Comparison of ENCODE assay signal across 8 mouse cellular contexts in the genomic region with DNA sequence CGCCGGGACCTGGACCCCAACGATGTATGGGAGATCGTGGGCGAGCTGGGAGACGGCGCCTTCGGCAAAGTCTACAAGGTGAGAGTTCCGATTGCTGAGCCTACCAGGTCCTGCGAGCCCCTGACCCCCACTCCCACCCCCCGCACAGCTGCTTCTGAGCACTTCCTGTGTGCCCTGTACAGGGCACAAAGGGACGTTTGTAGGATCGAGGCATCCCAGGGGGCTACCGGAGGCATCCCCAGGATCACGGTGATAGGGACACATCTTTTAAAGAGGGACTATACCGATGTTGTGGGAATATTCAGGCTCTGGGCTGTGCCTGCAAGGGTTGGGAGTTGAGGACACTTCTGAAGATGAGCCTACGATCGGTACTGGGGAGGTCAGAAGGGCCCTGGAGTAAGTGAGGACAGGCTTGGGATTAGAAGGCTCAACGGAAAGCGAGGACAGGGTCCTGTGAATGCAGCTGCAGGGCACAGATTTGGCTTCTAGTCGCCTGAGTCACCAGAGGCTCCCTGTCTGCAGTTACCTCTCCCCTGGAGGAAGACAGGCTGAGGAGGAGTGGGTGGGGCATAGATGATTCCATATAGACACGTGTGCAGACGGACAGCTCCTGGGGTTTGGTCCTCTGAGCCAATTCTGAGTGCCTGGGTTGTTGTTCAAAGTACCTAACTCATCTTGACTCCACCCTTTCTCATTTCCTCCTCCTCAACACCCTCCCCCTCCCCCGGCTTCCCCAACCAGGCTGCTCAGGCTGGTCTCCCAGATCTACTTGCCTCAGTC. TPM values are rescaled to one million over a fixed set of nuclear protein-coding genes. Genes with fewer than 3 reads are reported as not detected.
DNase-seq lines count a peak whose midpoint lies in the region; ATAC-seq and TF ChIP-seq lines count a peak whose summit lies in the region.

No protein-coding gene starts in this region.

- peak; percentile 31 to 62 for DNase-seq in frontal cortex, adult 2 months (ENCODE audit: extremely low spot score in 1 of 2, low spot score in 1 of 2)
- DNase-seq in frontal cortex, postnatal 10 days (ENCODE audit: low spot score in 2 of 2), result no peak
- DNase-seq in forebrain, embryonic 14.5 days (ENCODE audit: low spot score), result peak; percentile 39
- DNase-seq in liver, postnatal 0 days, result peak; percentile 69
- DNase-seq in neural tube, embryonic 11.5 days (ENCODE audit: low spot score), result peak; percentile 44
- DNase-seq in thymus, postnatal 14 days, result peak; percentile 86

- H3K36me3 ChIP-seq in forebrain, embryonic 14.5 days (ENCODE audit: control insufficient read depth, insufficient read depth, low read length), result no peaks in the 10 kb centered on the region
- H3K36me3 ChIP-seq in intestine, postnatal 0 days (ENCODE audit: control insufficient read depth, insufficient read depth), result no peaks in the 10 kb centered on the region
- no peaks in the 10 kb centered on the region for H3K36me3 ChIP-seq in liver, postnatal 0 days (replicated peaks; ENCODE audit: insufficient read depth, low read length)
- no peaks in the 10 kb centered on the region for H3K36me3 ChIP-seq in neural tube, embryonic 11.5 days (ENCODE audit: control insufficient read depth, insufficient read depth, low read length)

- peaks cover 11% of the 10 kb centered on the region for H3K4me1 ChIP-seq in bone marrow, adult 2 months (ENCODE audit: control insufficient read depth, insufficient read depth, low read length)
- H3K4me1 ChIP-seq in forebrain, embryonic 14.5 days (ENCODE audit: control insufficient read depth, insufficient read depth, low read length), result peaks cover 5% of the 10 kb centered on the region; the same call in 1 of the 2 replicates
- no peaks in the 10 kb centered on the region for H3K4me1 ChIP-seq in intestine, postnatal 0 days (replicated peaks; ENCODE audit: control insufficient read depth, insufficient read depth, low read length)
- H3K4me1 ChIP-seq in liver, postnatal 0 days (ENCODE audit: insufficient read depth), result peaks cover 27% of the 10 kb centered on the region
- H3K4me1 ChIP-seq in neural tube, embryonic 11.5 days (ENCODE audit: control insufficient read depth, insufficient read depth, low read length), result peaks cover 17% of the 10 kb centered on the region

- H3K27me3 ChIP-seq in forebrain, embryonic 14.5 days (replicated peaks; ENCODE audit: control insufficient read depth, insufficient read depth, low read length), result peaks cover 7% of the 10 kb centered on the region; the same call in 1 of the 2 replicates
- H3K27me3 ChIP-seq in intestine, postnatal 0 days (replicated peaks; ENCODE audit: control insufficient read depth, insufficient read depth, low read length), result no peaks in the 10 kb centered on the region
- 0 out of 2 replicates have a peak, but pooled peaks cover 4% of the 10 kb centered on the region for H3K27me3 ChIP-seq in liver, postnatal 0 days (ENCODE audit: insufficient read depth, low read length)
- no peaks in the 10 kb centered on the region for H3K27me3 ChIP-seq in neural tube, embryonic 11.5 days (ENCODE audit: control insufficient read depth, insufficient read depth, low read length)

- H3K9ac ChIP-seq in forebrain, embryonic 14.5 days (ENCODE audit: low read length), result peak overlapping the region; percentile 76
- peak overlapping the region; percentile 53 for H3K9ac ChIP-seq in intestine, postnatal 0 days (ENCODE audit: low read depth, low read length)
- H3K9ac ChIP-seq in liver, postnatal 0 days (replicated peaks), result peak overlapping the region; percentile 63
- peak overlapping the region; percentile 64 for H3K9ac ChIP-seq in neural tube, embryonic 11.5 days (ENCODE audit: low read length)

- TF ChIP-seq CTCF in bone marrow, adult 2 months (IDR thresholded peaks at IDR 0.05; ENCODE audit: control insufficient read depth, insufficient read depth, low read length), result no peak; the same call in 1 of the 2 replicates
- no peak for TF ChIP-seq CTCF in intestine, postnatal 0 days (IDR thresholded peaks at IDR 0.05; ENCODE audit: low read depth)
- TF ChIP-seq CTCF in liver, postnatal 0 days (IDR thresholded peaks at IDR 0.05; ENCODE audit: low read depth), result no peak

- peak overlapping the region; percentile 98 for H3K4me2 ChIP-seq in forebrain, embryonic 14.5 days (ENCODE audit: low read length)
- H3K4me2 ChIP-seq in intestine, postnatal 0 days (replicated peaks; ENCODE audit: low read depth), result peak overlapping the region; percentile 98
- H3K4me2 ChIP-seq in liver, postnatal 0 days (ENCODE audit: low read depth, low read length), result peak overlapping the region; percentile 99
- H3K4me2 ChIP-seq in neural tube, embryonic 11.5 days (ENCODE audit: low read depth), result peak overlapping the region; percentile 94

- H3K27ac ChIP-seq in bone marrow, adult 2 months (ENCODE audit: control insufficient read depth, insufficient read depth, low read depth, low read length, poor library complexity), result peak overlapping the region; percentile 73
- no peak overlapping the region for H3K27ac ChIP-seq in forebrain, embryonic 14.5 days (ENCODE audit: low read depth, low read length)
- no peak overlapping the region for H3K27ac ChIP-seq in intestine, postnatal 0 days (ENCODE audit: low read depth, low read length)
- H3K27ac ChIP-seq in liver, postnatal 0 days (ENCODE audit: low read depth), result peak overlapping the region; percentile 50
- H3K27ac ChIP-seq in neural tube, embryonic 11.5 days (ENCODE audit: low read depth, low read length), result no peak overlapping the region

- peak; percentile 38 for ATAC-seq in forebrain, embryonic 14.5 days
- ATAC-seq in intestine, postnatal 0 days, result peak; percentile 7; the same call in 1 of the 2 replicates
- ATAC-seq in liver, postnatal 0 days, result peak; percentile 12; the same call in 1 of the 2 replicates
- peak; percentile 29 for ATAC-seq in neural tube, embryonic 11.5 days (ENCODE audit: insufficient read depth, low FRiP score, low TSS enrichment)

- WGBS in bone marrow, adult 2 months, result under 1% methylated on average over 24 of the region's 24 CpGs
- WGBS in forebrain, embryonic 14.5 days, result 1% methylated on average over 24 of the region's 24 CpGs
- WGBS in intestine, postnatal 0 days, result under 1% methylated on average over 24 of the region's 24 CpGs
- WGBS in liver, postnatal 0 days (ENCODE audit: insufficient replicate concordance), result under 1% methylated on average over 24 of the region's 24 CpGs
- 2% methylated on average over 24 of the region's 24 CpGs for WGBS in neural tube, embryonic 11.5 days

- TF ChIP-seq POLR2A in bone marrow, adult 2 months (IDR thresholded peaks at IDR 0.05; ENCODE audit: borderline replicate concordance, control insufficient read depth, low read depth, low read length), result 0 out of 2 replicates have a peak, but pooled peaks have one; percentile 33

- TF ChIP-seq EP300 in liver, postnatal 0 days (IDR thresholded peaks at IDR 0.05; ENCODE audit: low read depth), result no peak

- peak overlapping the region; percentile 83 for H3K4me3 ChIP-seq in bone marrow, adult 2 months (replicated peaks; ENCODE audit: control insufficient read depth, low read depth, low read length)
- H3K4me3 ChIP-seq in forebrain, embryonic 14.5 days (ENCODE audit: low read depth, low read length), result peak overlapping the region; percentile 62
- peak overlapping the region; percentile 68 for H3K4me3 ChIP-seq in intestine, postnatal 0 days (ENCODE audit: low read depth, low read length)
- H3K4me3 ChIP-seq in liver, postnatal 0 days (ENCODE audit: low read depth, low read length), result peak overlapping the region; percentile 68
- peak overlapping the region; percentile 66 for H3K4me3 ChIP-seq in neural tube, embryonic 11.5 days (ENCODE audit: low read depth, low read length)

- H3K9me3 ChIP-seq in forebrain, embryonic 14.5 days (replicated peaks; ENCODE audit: control insufficient read depth, low read length), result no peaks in the 10 kb centered on the region
- no peaks in the 10 kb centered on the region for H3K9me3 ChIP-seq in intestine, postnatal 0 days (ENCODE audit: control insufficient read depth)
- H3K9me3 ChIP-seq in liver, postnatal 0 days (ENCODE audit: low read length), result no peaks in the 10 kb centered on the region
- no peaks in the 10 kb centered on the region for H3K9me3 ChIP-seq in neural tube, embryonic 11.5 days (ENCODE audit: control insufficient read depth, low read length)

RNA-seq across cellular contexts. Expression of a gene that starts 0.6 kb away (rescaled TPM):
- 4.2 and 4.6 TPM in 2 replicates for polyA plus RNA-seq in frontal cortex, adult 2 months (2012; rRNA removed)
- polyA plus RNA-seq in bone marrow, adult 2 months (2011; ENCODE audit: insufficient read depth, insufficient read length, low replicate concordance, missing spikeins), result 17.6 and 23.9 TPM in 2 replicates
- 0.80 and 1.1 TPM in 2 replicates for polyA plus RNA-seq in forebrain, embryonic 14.5 days (2014; fragmentation: Nextera tagmentation; extraction: Ambion mirVana)
- 2.6 and 2.7 TPM in 2 replicates for polyA plus RNA-seq in intestine, postnatal 0 days (2015; fragmentation: Nextera tagmentation; extraction: Ambion mirVana)
- 2.2 and 2.3 TPM in 2 replicates for polyA plus RNA-seq in liver, postnatal 0 days (2015; fragmentation: Nextera tagmentation; extraction: Ambion mirVana)
- 2.1 and 2.4 TPM in 2 replicates for polyA plus RNA-seq in neural tube, embryonic 11.5 days (2014; fragmentation: Nextera tagmentation; extraction: Ambion mirVana)

RNA-seq across cellular contexts. Expression of a gene that starts 1.8 kb away (rescaled TPM):
- polyA plus RNA-seq in frontal cortex, adult 2 months (2012; rRNA removed), result 0.34 and 0.64 TPM in 2 replicates
- not detected in 2 replicates for polyA plus RNA-seq in bone marrow, adult 2 months (2011; ENCODE audit: insufficient read depth, insufficient read length, low replicate concordance, missing spikeins)
- polyA plus RNA-seq in forebrain, embryonic 14.5 days (2014; fragmentation: Nextera tagmentation; extraction: Ambion mirVana), result 0.31 TPM in 1 of 2 replicates, not detected in the other
- polyA plus RNA-seq in intestine, postnatal 0 days (2015; fragmentation: Nextera tagmentation; extraction: Ambion mirVana), result 0.21 and 0.58 TPM in 2 replicates
- polyA plus RNA-seq in liver, postnatal 0 days (2015; fragmentation: Nextera tagmentation; extraction: Ambion mirVana), result 0.17 and 0.21 TPM in 2 replicates
- 0.41 TPM in 1 of 2 replicates, not detected in the other for polyA plus RNA-seq in neural tube, embryonic 11.5 days (2014; fragmentation: Nextera tagmentation; extraction: Ambion mirVana)

Comparison
In these comparisons a context has a peak if more than half of its experiments do, and no peak if none do; other contexts are left out.
1. DNase-seq: peak in frontal cortex, adult 2 months (2 of 2), forebrain, embryonic 14.5 days (single experiment), liver, postnatal 0 days (single experiment), neural tube, embryonic 11.5 days (single experiment) and thymus, postnatal 14 days (single experiment); none in frontal cortex, postnatal 10 days (0 of 2).
2. H3K27ac ChIP-seq: peak in bone marrow, adult 2 months (single experiment) and liver, postnatal 0 days (single experiment); none in forebrain, embryonic 14.5 days (single experiment), intestine, postnatal 0 days (single experiment) and neural tube, embryonic 11.5 days (single experiment).
3. Peak in every context shown above with its lines, with median percentiles within 50 percentile points of each other: H3K4me3 ChIP-seq, ATAC-seq, H3K4me2 ChIP-seq and H3K9ac ChIP-seq.